Mouse (Mus musculus): ENCODE measurements at regions not wholly inside any gene's neighbourhood (a gene's known extent, or its start where the extent isn't known, plus 50 kb on each side); places are given as distances from the start of the nearest gene placed in this dataset.

DNA sequence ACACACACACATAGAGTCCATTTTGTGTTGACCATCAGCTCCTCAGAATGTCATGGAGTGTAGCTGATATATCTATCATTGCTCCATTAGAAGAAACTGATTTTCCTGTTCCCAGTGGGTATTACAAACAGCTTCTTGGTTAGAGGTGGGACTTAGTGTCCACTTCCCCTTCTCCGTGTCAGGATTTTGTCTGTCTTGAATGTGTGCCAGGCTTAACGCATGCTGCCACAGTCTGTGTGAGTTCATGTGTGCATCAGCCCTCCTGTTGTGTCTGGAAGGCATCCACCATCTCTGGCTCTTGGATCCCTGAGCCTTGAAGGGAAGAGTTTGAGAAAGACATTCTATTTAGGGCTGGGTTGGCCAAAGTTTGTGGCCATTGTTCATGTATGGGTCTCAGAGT lies 57.2 kb upstream of the Slc1a1 start:
- Histone ChIP-seq H3K4me3 (ENCODE audit: control insufficient read depth, insufficient read depth, low read length) (no peak overlapping the region), H3K27ac (ENCODE audit: control insufficient read depth, insufficient read depth, low read length) (no peak overlapping the region), H3K36me3 (ENCODE audit: control insufficient read depth, insufficient read depth, low read length) (no peaks in the 10 kb centered on the region), H3K27me3 (ENCODE audit: control insufficient read depth, insufficient read depth, low read length) (no peaks in the 10 kb centered on the region), H3K4me1 (replicated peaks; ENCODE audit: control insufficient read depth, insufficient read depth, low read length) (no peaks in the 10 kb centered on the region; the same call in 1 of the 2 replicates)
- 31% methylated on average over 2 of the region's 2 CpGs for WGBS
- DNase-seq = no peak
- TF ChIP-seq POLR2A (IDR thresholded peaks at IDR 0.05; ENCODE audit: control insufficient read depth, extremely low read depth, insufficient read depth, low read length, poor library complexity) (no peak), CTCF (IDR thresholded peaks at IDR 0.05; ENCODE audit: borderline replicate concordance, control insufficient read depth, extremely low read depth, insufficient read depth, low read length, poor library complexity) (no peak)

DNA sequence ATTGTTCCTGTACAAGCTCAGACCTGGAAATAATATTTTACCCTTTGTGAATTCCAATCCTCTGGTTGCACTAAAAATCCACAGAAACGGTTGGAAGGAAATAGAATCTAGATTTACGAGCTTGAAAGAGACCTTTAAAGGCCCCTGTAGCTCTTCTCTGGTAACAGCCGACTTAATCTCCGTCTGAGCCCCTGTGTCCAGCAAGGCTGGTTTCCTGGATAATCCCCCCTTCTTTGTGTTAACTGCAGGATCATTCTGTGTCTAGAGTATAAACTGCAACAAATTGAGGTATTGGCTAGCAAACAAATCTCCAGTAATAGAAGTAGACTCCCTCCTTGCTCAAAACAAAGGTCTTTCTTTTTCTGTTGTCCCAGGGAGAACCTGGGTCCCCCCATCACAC lies 56.5 kb upstream of the Slc1a1 start:
- H3K36me3 ChIP-seq (ENCODE audit: control insufficient read depth, insufficient read depth, low read length) = no peaks in the 10 kb centered on the region
- no peak overlapping the region for H3K27ac ChIP-seq (ENCODE audit: control insufficient read depth, insufficient read depth, low read length)
- H3K4me1 ChIP-seq (replicated peaks; ENCODE audit: control insufficient read depth, insufficient read depth, low read length) = no peaks in the 10 kb centered on the region; the same call in 1 of the 2 replicates
- H3K27me3 ChIP-seq (ENCODE audit: control insufficient read depth, insufficient read depth, low read length) = no peaks in the 10 kb centered on the region
- H3K4me3 ChIP-seq (ENCODE audit: control insufficient read depth, insufficient read depth, low read length) = no peak overlapping the region
- no peak for DNase-seq
- WGBS = 80% methylated on average over 4 of the region's 4 CpGs
- TF ChIP-seq CTCF (IDR thresholded peaks at IDR 0.05; ENCODE audit: borderline replicate concordance, control insufficient read depth, extremely low read depth, insufficient read depth, low read length, poor library complexity) (no peak), POLR2A (IDR thresholded peaks at IDR 0.05; ENCODE audit: control insufficient read depth, extremely low read depth, insufficient read depth, low read length, poor library complexity) (no peak)

DNA sequence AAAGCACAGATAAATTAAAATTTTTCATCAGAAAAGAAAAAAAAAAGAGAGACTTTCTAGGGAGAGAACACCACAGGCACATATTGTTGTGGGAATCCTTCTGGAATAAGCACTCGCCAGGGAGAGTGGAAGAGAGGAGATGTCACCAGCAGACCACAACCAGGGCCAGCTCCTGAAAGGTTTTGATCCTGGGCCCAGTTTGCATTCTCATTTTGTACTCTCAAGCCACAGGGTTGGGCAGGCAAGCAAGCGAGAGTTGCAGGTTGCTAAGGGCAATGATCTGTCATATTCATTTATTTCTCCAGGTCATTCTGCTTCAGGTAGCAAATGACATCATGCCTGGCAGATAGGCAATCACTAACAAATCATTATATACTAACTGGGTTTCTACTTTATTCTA lies 52.9 kb upstream of the Slc1a1 start:
- no peak for TF ChIP-seq CTCF (IDR thresholded peaks at IDR 0.05; ENCODE audit: borderline replicate concordance, control insufficient read depth, extremely low read depth, insufficient read depth, low read length, poor library complexity)
- no peak for TF ChIP-seq POLR2A (IDR thresholded peaks at IDR 0.05; ENCODE audit: control insufficient read depth, extremely low read depth, insufficient read depth, low read length, poor library complexity)
- H3K27ac ChIP-seq (ENCODE audit: control insufficient read depth, insufficient read depth, low read length) = no peak overlapping the region
- H3K4me3 ChIP-seq (ENCODE audit: control insufficient read depth, insufficient read depth, low read length) = no peak overlapping the region
- no peaks in the 10 kb centered on the region for H3K4me1 ChIP-seq (replicated peaks; ENCODE audit: control insufficient read depth, insufficient read depth, low read length)
- no peaks in the 10 kb centered on the region for H3K27me3 ChIP-seq (ENCODE audit: control insufficient read depth, insufficient read depth, low read length)
- H3K36me3 ChIP-seq (ENCODE audit: control insufficient read depth, insufficient read depth, low read length) = no peaks in the 10 kb centered on the region
- WGBS = 94% methylated on average over 2 of the region's 2 CpGs
- no peak for DNase-seq

Measured in thymus, adult 2 months (tissue).